Mouse (Mus musculus) spleen, adult 2 months (tissue): Measurements from ENCODE around the gene Clba1. TPM values are rescaled to one million over a fixed set of nuclear protein-coding genes. Genes with fewer than 3 reads are reported as not detected.
A peak's percentile ranks its signal among the peaks of the same experiment; 100 is the strongest.
"Not testable (repeated sequence)": the region's sequence is repeated elsewhere in the genome, so short reads cannot be mapped to it uniquely, and the experiment has no call there.

Experiments
- DNase-seq, 2 experiments: peaks; one replicate each; pipeline versions ENCODE4 v3.0.0 to v3.0.0-alpha.2; 2012 to 2021; ENCODE audit warnings: low spot score in 2 of 2, low read depth in 1 of 2
- H3K27ac ChIP-seq: fragments of 200-500 bp; 2 replicates; pipeline ENCODE4 v1.5.1; 2012; ENCODE audit warnings: low read length, inconsistent platforms; ENCODE audit not compliant: insufficient read depth
- H3K27me3 ChIP-seq: fragments of 200-500 bp; 2 replicates; pipeline ENCODE4 v1.6.1; 2012; ENCODE audit warnings: mild to moderate bottlenecking, moderate library complexity, low read length, inconsistent platforms; ENCODE audit not compliant: control insufficient read depth, insufficient read depth
- H3K36me3 ChIP-seq: fragments of 200-500 bp; 2 replicates; pipeline ENCODE4 v1.6.1; 2012; ENCODE audit warnings: mild to moderate bottlenecking, low read length, inconsistent platforms; ENCODE audit not compliant: control insufficient read depth, insufficient read depth
- H3K4me1 ChIP-seq: fragments of 200-500 bp; 2 replicates; pipeline ENCODE4 v1.6.1; 2011; ENCODE audit warnings: inconsistent platforms; ENCODE audit not compliant: control insufficient read depth, insufficient read depth, insufficient read length
- H3K4me3 ChIP-seq: fragments of 200-500 bp; 2 replicates; pipeline ENCODE4 v1.5.1; 2011; ENCODE audit warnings: mild to moderate bottlenecking, inconsistent platforms; ENCODE audit not compliant: insufficient read depth, insufficient read length; ENCODE audit errors: extremely low read depth
- CTCF ChIP-seq: fragments of 200-500 bp; IDR thresholded peaks from 2 replicates; pipeline ENCODE4 v1.5.1; 2011; ENCODE audit warnings: mild to moderate bottlenecking, inconsistent platforms; ENCODE audit not compliant: insufficient read depth, insufficient read length, insufficient replicate concordance; ENCODE audit errors: extremely low read depth
- POLR2A ChIP-seq: fragments of 200-500 bp; IDR thresholded peaks from 2 replicates; pipeline ENCODE4 v1.6.1; 2011; ENCODE audit warnings: low read depth, low read length, inconsistent platforms
- WGBS: fragments of 180-500 bp; shearing (Covaris S2); methylation state at CpG from one replicate; pipeline ENCODE4 v1.1.7; 2018; 5-methylcytosine and 5-hydroxymethylcytosine counted together
- polyA plus RNA-seq: library from polyadenylated mRNA; depleted of rRNA; stranded (reverse); fragments of >200 nt; gene quantifications from 2 replicates; pipeline ENCODE4 v1.2.3, GENCODE M21; 2012

Gene Clba1
- polyA plus RNA-seq, 1 experiment = 0.83 TPM

DNA sequence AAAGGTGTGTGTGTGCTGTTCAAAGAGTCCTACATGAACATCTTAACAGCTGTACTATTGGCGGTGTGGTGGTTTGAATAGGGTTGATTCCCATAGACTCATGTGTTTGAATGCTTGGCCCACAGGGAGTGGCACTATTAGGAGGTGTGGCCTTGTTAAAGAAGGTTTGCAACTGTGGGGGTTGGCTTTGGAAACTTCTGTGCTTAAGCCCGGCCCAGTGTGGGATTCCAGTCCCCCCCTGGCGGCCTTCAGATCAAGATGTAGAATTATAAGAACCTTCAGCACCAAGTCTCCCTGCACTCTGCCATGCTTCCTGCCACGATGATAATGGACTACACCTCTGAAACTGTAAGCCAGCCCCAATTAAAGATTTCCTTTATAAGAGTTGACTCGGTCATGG lies 23.7 kb downstream of the Clba1 start:
- no peak for DNase-seq
- Histone ChIP-seq H3K27me3 (no peaks in the 10 kb centered on the region), H3K4me3 (no peak overlapping the region), H3K36me3 (no peaks in the 10 kb centered on the region; the same call in 1 of the 2 replicates), H3K4me1 (peaks cover 7% of the 10 kb centered on the region), H3K27ac (no peak overlapping the region)
- TF ChIP-seq CTCF = no peak
- TF ChIP-seq POLR2A = no peak
- 86% methylated on average over 5 of the region's 5 CpGs for WGBS

DNA sequence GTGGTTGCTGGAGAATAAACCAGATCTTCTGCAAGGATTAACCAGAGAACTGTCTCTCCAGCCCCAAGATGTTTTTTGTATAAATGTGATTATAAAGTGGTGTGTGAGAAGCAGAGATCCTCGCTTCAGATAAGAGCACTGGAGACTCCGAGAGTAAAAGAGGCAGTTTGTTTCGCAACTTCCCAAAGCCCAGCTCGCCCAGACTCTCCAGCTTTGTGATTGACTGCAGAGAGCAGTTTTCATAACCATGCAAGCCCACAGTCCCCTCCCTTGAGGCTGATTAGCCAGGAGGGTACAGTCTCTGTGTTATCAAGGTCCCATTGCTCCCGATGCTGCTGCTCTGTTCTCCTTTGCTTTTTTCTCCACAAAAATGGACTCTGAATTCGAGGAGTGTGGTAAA lies 24.8 kb downstream of the Clba1 start:
- Histone ChIP-seq H3K27ac (no peak overlapping the region), H3K27me3 (no peaks in the 10 kb centered on the region), H3K36me3 (no peaks in the 10 kb centered on the region), H3K4me3 (no peak overlapping the region), H3K4me1 (no peaks in the 10 kb centered on the region; the same call in 1 of the 2 replicates)
- 28% methylated on average over 6 of the region's 6 CpGs for WGBS
- no peak for TF ChIP-seq POLR2A
- TF ChIP-seq CTCF = no peak
- DNase-seq = no peak

DNA sequence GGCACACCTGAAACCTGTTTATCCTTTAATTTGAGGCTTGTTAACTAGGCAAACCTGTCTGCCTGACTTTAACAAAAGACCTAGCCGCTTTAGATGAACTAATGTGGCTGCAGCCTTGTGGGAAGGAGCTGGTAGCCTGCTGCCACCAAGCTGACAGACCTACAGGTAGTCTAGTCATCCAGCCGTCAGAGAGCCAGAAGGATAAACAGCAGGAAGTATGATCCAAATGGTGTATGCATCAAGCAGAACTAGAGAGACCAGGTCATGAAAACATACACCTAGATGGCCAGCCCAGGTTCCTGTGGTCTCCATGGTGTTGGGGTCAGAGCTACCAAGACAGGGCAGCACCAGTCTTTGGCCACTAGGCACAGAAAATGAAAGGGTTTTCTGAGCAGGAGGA lies 26.3 kb downstream of the Clba1 start:
- Histone ChIP-seq H3K4me3 (no peak overlapping the region), H3K27me3 (no peaks in the 10 kb centered on the region), H3K27ac (no peak overlapping the region), H3K36me3 (no peaks in the 10 kb centered on the region), H3K4me1 (no peaks in the 10 kb centered on the region)
- no peak for TF ChIP-seq POLR2A
- TF ChIP-seq CTCF = no peak
- WGBS = 85% methylated on average over 2 of the region's 2 CpGs
- DNase-seq = no peak

DNA sequence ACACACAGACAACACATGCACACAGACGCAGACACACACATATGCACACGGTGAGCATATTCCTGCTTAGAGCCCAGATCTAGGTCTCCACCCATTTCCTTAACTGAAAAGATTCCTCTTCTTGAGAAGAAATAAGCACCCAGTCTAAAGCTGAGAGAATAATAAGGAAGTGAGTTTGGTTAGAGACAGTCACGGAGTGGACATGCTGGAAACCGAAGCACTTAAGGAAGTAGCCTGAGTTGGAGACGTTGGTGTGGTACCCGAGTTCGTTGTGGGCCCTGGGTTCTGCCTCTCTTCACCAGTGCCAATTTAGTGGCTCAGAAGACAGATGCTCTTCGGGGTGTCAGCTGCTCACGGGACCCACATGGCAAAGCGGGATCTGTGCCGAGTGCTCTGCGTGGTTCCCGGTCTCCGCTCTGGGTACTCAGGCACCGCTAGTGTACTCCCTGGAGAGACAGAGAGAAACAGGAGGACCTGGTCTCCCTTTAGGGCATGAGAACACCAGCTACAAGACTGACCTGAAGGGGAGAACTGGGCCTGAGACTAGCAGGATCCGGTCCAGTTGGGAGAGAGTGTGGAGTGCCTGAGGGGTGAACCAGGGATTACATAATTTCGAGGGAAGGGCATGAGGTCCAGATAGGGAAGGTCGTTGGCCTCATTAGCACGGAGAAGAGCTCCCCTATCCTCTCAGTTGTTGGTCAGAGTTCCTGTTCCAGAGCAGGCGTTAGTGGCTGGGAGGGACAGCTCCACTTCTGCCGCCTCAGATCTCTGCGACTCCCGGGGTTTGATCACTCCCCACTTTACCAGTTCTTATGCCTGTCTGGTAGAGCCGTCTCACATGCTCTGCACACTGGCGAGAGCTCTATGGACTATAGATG lies 31.7 kb downstream of the Clba1 start:
- no peak overlapping the region for H3K4me3 ChIP-seq
- no peaks in the 10 kb centered on the region for H3K27me3 ChIP-seq
- TF ChIP-seq CTCF (no peak), POLR2A (no peak)
- WGBS = 59% methylated on average over 25 of the region's 25 CpGs
- no peaks in the 10 kb centered on the region for H3K4me1 ChIP-seq
- no peak for DNase-seq
- H3K27ac ChIP-seq = peak overlapping the region; percentile 6
- no peaks in the 10 kb centered on the region for H3K36me3 ChIP-seq

GRCm38 (mm10) chr12:112841338-112841892 lies 32.7 kb downstream of the Clba1 start:
- not testable (repeated sequence) for H3K4me3 ChIP-seq, DNase-seq, H3K27me3 ChIP-seq, H3K4me1 ChIP-seq, H3K36me3 ChIP-seq, H3K27ac ChIP-seq
- WGBS = 76% methylated on average over 4 of the region's 4 CpGs

- H3K27ac ChIP-seq, H3K4me3 ChIP-seq, DNase-seq, H3K36me3 ChIP-seq, H3K27me3 ChIP-seq, H3K4me1 ChIP-seq: not testable (repeated sequence)
- WGBS = 86% methylated on average over 2 of the region's 2 CpGs
Measured at GRCm38 (mm10) chr12:112842128-112842527, 33.4 kb downstream of the Clba1 start.

DNA sequence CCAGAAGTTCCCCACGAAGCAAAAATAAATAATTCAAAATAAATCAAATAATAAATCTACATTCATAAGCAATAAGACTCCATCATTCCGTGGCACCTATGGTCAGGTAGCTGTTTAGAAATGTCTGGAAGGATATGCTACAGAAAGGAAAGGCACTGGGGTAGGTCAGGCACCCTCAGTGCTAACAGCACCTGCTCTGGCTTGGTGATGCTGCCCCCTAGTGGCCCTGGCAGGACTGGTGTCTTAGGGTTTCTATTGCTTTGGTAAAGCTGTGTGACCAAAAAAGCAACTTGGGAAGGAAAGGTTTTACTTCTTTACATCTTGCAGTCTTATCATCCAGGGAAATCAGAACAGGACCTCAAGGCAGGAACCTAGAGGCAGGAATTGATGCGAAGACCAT lies 35.1 kb downstream of the Clba1 start:
- peak; percentile 97; the same call in 1 of the 2 replicates for TF ChIP-seq CTCF
- no peak for TF ChIP-seq POLR2A
- Histone ChIP-seq H3K4me1 (no peaks in the 10 kb centered on the region; the same call in 1 of the 2 replicates), H3K27me3 (no peaks in the 10 kb centered on the region), H3K4me3 (no peak overlapping the region), H3K27ac (no peak overlapping the region), H3K36me3 (no peaks in the 10 kb centered on the region)
- peak; percentile 60 to 89 for DNase-seq
- WGBS = 22% methylated on average over 3 of the region's 3 CpGs
